Mouse (Mus musculus) lung, adult 2 months (tissue): ENCODE data around the gene Ntm.

Source experiments
- CTCF ChIP-seq: fragments of 200-500 bp; IDR thresholded peaks from 2 replicates; pipeline ENCODE4 v1.5.1; 2011; ENCODE audit warnings: mild to moderate bottlenecking, low read length, control low read depth; ENCODE audit not compliant: insufficient read depth
- POLR2A ChIP-seq: fragments of 200-500 bp; IDR thresholded peaks from 2 replicates; pipeline ENCODE4 v1.6.1; 2011; ENCODE audit warnings: low read depth, mild to moderate bottlenecking, control low read depth, low read length, borderline replicate concordance; ENCODE audit errors: extremely low read depth

GRCm38 (mm10) chr9:29220493-29220892 lies 742.4 kb downstream of the Ntm start:
- no peak for TF ChIP-seq POLR2A
- TF ChIP-seq CTCF = no peak
